Mouse (Mus musculus): ENCODE measurements around the gene Serpinh1. TPM values are rescaled to one million over a fixed set of nuclear protein-coding genes. Genes with fewer than 3 reads are reported as not detected.

Gene Serpinh1
- polyA plus RNA-seq, 1 experiment from 2014 or later: 102 TPM

GRCm38 (mm10) chr7:99360021-99360802 lies 7.2 kb upstream of the Serpinh1 start:
- Histone ChIP-seq H3K9ac (ENCODE audit: low read length) (peak overlapping the region; percentile 2; the same call in 1 of the 2 replicates), H3K4me1 (ENCODE audit: control insufficient read depth, insufficient read depth, low read length) (peaks cover 30% of the 10 kb centered on the region), H3K4me2 (ENCODE audit: low read length) (no peak overlapping the region; the same call in 1 of the 2 replicates)

GRCm38 (mm10) chr7:99358371-99358770 lies 5.3 kb upstream of the Serpinh1 start:
- peaks cover 34% of the 10 kb centered on the region for H3K4me1 ChIP-seq (ENCODE audit: control insufficient read depth, insufficient read depth, low read length)
- no peaks in the 10 kb centered on the region for H3K27me3 ChIP-seq (replicated peaks; ENCODE audit: control insufficient read depth, insufficient read depth, low read length)
- H3K4me2 ChIP-seq (ENCODE audit: low read length): no peak overlapping the region
- ATAC-seq (no peak), DNase-seq (ENCODE audit: low spot score) (no peak)
- no peak overlapping the region for H3K4me3 ChIP-seq (ENCODE audit: low read depth, low read length)
- 91% methylated on average over 8 of the region's 8 CpGs for WGBS
- no peaks in the 10 kb centered on the region for H3K9me3 ChIP-seq (replicated peaks; ENCODE audit: control insufficient read depth, low read length)
- no peaks in the 10 kb centered on the region for H3K36me3 ChIP-seq (ENCODE audit: control insufficient read depth, insufficient read depth, low read length)
- H3K9ac ChIP-seq (ENCODE audit: low read length): no peak overlapping the region
- no peak overlapping the region for H3K27ac ChIP-seq (ENCODE audit: low read depth, low read length)

More at GRCm38 (mm10) chr7:99360021-99360802, 7.2 kb upstream of the Serpinh1 start:
- peak overlapping the region; percentile 89 for H3K27ac ChIP-seq (ENCODE audit: low read depth, low read length)
- H3K4me3 ChIP-seq (ENCODE audit: low read depth, low read length): no peak overlapping the region
- H3K27me3 ChIP-seq (replicated peaks; ENCODE audit: control insufficient read depth, insufficient read depth, low read length): no peaks in the 10 kb centered on the region
- H3K36me3 ChIP-seq (ENCODE audit: control insufficient read depth, insufficient read depth, low read length): no peaks in the 10 kb centered on the region
- ATAC-seq: peak; percentile 96
- 6% methylated on average over 10 of the region's 10 CpGs for WGBS
- H3K9me3 ChIP-seq (replicated peaks; ENCODE audit: control insufficient read depth, low read length): no peaks in the 10 kb centered on the region
- peak; percentile 90 for DNase-seq (ENCODE audit: low spot score)

- H3K27me3 ChIP-seq (replicated peaks; ENCODE audit: control insufficient read depth, insufficient read depth, low read length): no peaks in the 10 kb centered on the region
- no peaks in the 10 kb centered on the region for H3K36me3 ChIP-seq (ENCODE audit: control insufficient read depth, insufficient read depth, low read length)
- no peak overlapping the region for H3K9ac ChIP-seq (ENCODE audit: low read length)
- peaks cover 45% of the 10 kb centered on the region for H3K4me1 ChIP-seq (ENCODE audit: control insufficient read depth, insufficient read depth, low read length)
- WGBS: 67% methylated on average over 7 of the region's 7 CpGs
- no peak overlapping the region for H3K4me3 ChIP-seq (ENCODE audit: low read depth, low read length)
- DNase-seq (ENCODE audit: low spot score): no peak
- no peak overlapping the region; the same call in 1 of the 2 replicates for H3K27ac ChIP-seq (ENCODE audit: low read depth, low read length)
- no peak overlapping the region for H3K4me2 ChIP-seq (ENCODE audit: low read length)
- no peaks in the 10 kb centered on the region for H3K9me3 ChIP-seq (replicated peaks; ENCODE audit: control insufficient read depth, low read length)
- ATAC-seq: no peak
These were observed 4.2 kb upstream of the Serpinh1 start for GRCm38 (mm10) chr7:99357201-99357600.

- DNase-seq (ENCODE audit: low spot score): peak; percentile 27
These were observed 3.3 kb upstream of the Serpinh1 start for GRCm38 (mm10) chr7:99356244-99356930.

GRCm38 (mm10) chr7:99355731-99356131 lies 2.7 kb upstream of the Serpinh1 start:
- no peaks in the 10 kb centered on the region for H3K27me3 ChIP-seq (replicated peaks; ENCODE audit: control insufficient read depth, insufficient read depth, low read length)
- WGBS: 3% methylated on average over 7 of the region's 7 CpGs
- peak overlapping the region; percentile 75 for H3K27ac ChIP-seq (ENCODE audit: low read depth, low read length)
- H3K4me2 ChIP-seq (ENCODE audit: low read length): peak overlapping the region; percentile 36; the same call in 1 of the 2 replicates
- peak; percentile 89 for DNase-seq (ENCODE audit: low spot score)
- no peak overlapping the region for H3K4me3 ChIP-seq (ENCODE audit: low read depth, low read length)
- H3K9me3 ChIP-seq (replicated peaks; ENCODE audit: control insufficient read depth, low read length): no peaks in the 10 kb centered on the region
- no peaks in the 10 kb centered on the region for H3K36me3 ChIP-seq (ENCODE audit: control insufficient read depth, insufficient read depth, low read length)
- H3K4me1 ChIP-seq (ENCODE audit: control insufficient read depth, insufficient read depth, low read length): peaks cover 55% of the 10 kb centered on the region
- H3K9ac ChIP-seq (ENCODE audit: low read length): peak overlapping the region; percentile 29; the same call in 1 of the 2 replicates
- ATAC-seq: peak; percentile 22

More at GRCm38 (mm10) chr7:99356244-99356930, 3.3 kb upstream of the Serpinh1 start:
- no peaks in the 10 kb centered on the region for H3K36me3 ChIP-seq (ENCODE audit: control insufficient read depth, insufficient read depth, low read length)
- H3K9ac ChIP-seq (ENCODE audit: low read length): no peak overlapping the region; the same call in 1 of the 2 replicates
- no peak for ATAC-seq
- H3K4me3 ChIP-seq (ENCODE audit: low read depth, low read length): no peak overlapping the region
- WGBS: 32% methylated on average over 9 of the region's 9 CpGs
- H3K4me1 ChIP-seq (ENCODE audit: control insufficient read depth, insufficient read depth, low read length): peaks cover 53% of the 10 kb centered on the region
- H3K9me3 ChIP-seq (replicated peaks; ENCODE audit: control insufficient read depth, low read length): no peaks in the 10 kb centered on the region
- H3K27me3 ChIP-seq (replicated peaks; ENCODE audit: control insufficient read depth, insufficient read depth, low read length): no peaks in the 10 kb centered on the region
- H3K4me2 ChIP-seq (ENCODE audit: low read length): no peak overlapping the region
- peak overlapping the region; percentile 75 for H3K27ac ChIP-seq (ENCODE audit: low read depth, low read length)

GRCm38 (mm10) chr7:99351802-99352517 lies 1.1 kb downstream of the Serpinh1 start:
- 2% methylated on average over 18 of the region's 18 CpGs for WGBS
- peak; percentile 81 for DNase-seq (ENCODE audit: low spot score)
- H3K4me1 ChIP-seq (ENCODE audit: control insufficient read depth, insufficient read depth, low read length): peaks cover 45% of the 10 kb centered on the region
- peak; percentile 40 for ATAC-seq
- peak overlapping the region; percentile 40 for H3K4me3 ChIP-seq (ENCODE audit: low read depth, low read length)
- H3K36me3 ChIP-seq (ENCODE audit: control insufficient read depth, insufficient read depth, low read length): peaks cover 20% of the 10 kb centered on the region
- no peaks in the 10 kb centered on the region for H3K9me3 ChIP-seq (replicated peaks; ENCODE audit: control insufficient read depth, low read length)
- H3K27me3 ChIP-seq (replicated peaks; ENCODE audit: control insufficient read depth, insufficient read depth, low read length): no peaks in the 10 kb centered on the region
- H3K9ac ChIP-seq (ENCODE audit: low read length): peak overlapping the region; percentile 64
- peak overlapping the region; percentile 88 for H3K27ac ChIP-seq (ENCODE audit: low read depth, low read length)
- H3K4me2 ChIP-seq (ENCODE audit: low read length): peak overlapping the region; percentile 74

GRCm38 (mm10) chr7:99351104-99351801 lies 1.8 kb downstream of the Serpinh1 start:
- Histone ChIP-seq H3K27ac (ENCODE audit: low read depth, low read length) (peak overlapping the region; percentile 88), H3K27me3 (replicated peaks; ENCODE audit: control insufficient read depth, insufficient read depth, low read length) (no peaks in the 10 kb centered on the region), H3K9ac (ENCODE audit: low read length) (peak overlapping the region; percentile 64), H3K36me3 (ENCODE audit: control insufficient read depth, insufficient read depth, low read length) (peaks cover 27% of the 10 kb centered on the region), H3K4me2 (ENCODE audit: low read length) (peak overlapping the region; percentile 74), H3K9me3 (replicated peaks; ENCODE audit: control insufficient read depth, low read length) (no peaks in the 10 kb centered on the region), H3K4me1 (ENCODE audit: control insufficient read depth, insufficient read depth, low read length) (peaks cover 38% of the 10 kb centered on the region), H3K4me3 (ENCODE audit: low read depth, low read length) (peak overlapping the region; percentile 40)
- ATAC-seq (peak; percentile 7; the same call in 1 of the 2 replicates), DNase-seq (ENCODE audit: low spot score) (peak; percentile 54)
- 7% methylated on average over 12 of the region's 12 CpGs for WGBS

Measured in forebrain, embryonic 14.5 days (tissue).